Mouse (Mus musculus): ENCODE measurements around the gene Sacm1l. TPM values are rescaled to one million over a fixed set of nuclear protein-coding genes. Genes with fewer than 3 reads are reported as not detected.

Gene Sacm1l
- polyA plus RNA-seq, 1 experiment from 2014 or later = 52.7 TPM

GRCm38 (mm10) chr9:123491917-123492585 lies 37.5 kb upstream of the Sacm1l start:
- H3K4me3 ChIP-seq = no peak overlapping the region
- H3K9ac ChIP-seq = no peak overlapping the region
- H3K27ac ChIP-seq = peak overlapping the region; percentile 69; the same call in 1 of the 2 replicates
- ATAC-seq (ENCODE audit: low FRiP score, low read depth) = peak; percentile 62
- peak overlapping the region; percentile 12 for H3K4me2 ChIP-seq (replicated peaks)
- H3K4me1 ChIP-seq = peaks cover 65% of the 10 kb centered on the region
- no peaks in the 10 kb centered on the region for H3K27me3 ChIP-seq
- H3K36me3 ChIP-seq = peaks cover 2% of the 10 kb centered on the region; the same call in 1 of the 2 replicates
- no peaks in the 10 kb centered on the region for H3K9me3 ChIP-seq
- 58% methylated on average over 9 of the region's 9 CpGs for WGBS

- Histone ChIP-seq H3K27ac (no peak overlapping the region), H3K4me3 (peak overlapping the region; percentile 17), H3K36me3 (peaks cover 17% of the 10 kb centered on the region), H3K4me1 (peaks cover 33% of the 10 kb centered on the region), H3K9ac (no peak overlapping the region; the same call in 1 of the 2 replicates), H3K4me2 (replicated peaks) (peak overlapping the region; percentile 51), H3K27me3 (no peaks in the 10 kb centered on the region), H3K9me3 (no peaks in the 10 kb centered on the region)
- 3% methylated on average over 13 of the region's 13 CpGs for WGBS
- no peak for ATAC-seq (ENCODE audit: low FRiP score, low read depth)
Observed at GRCm38 (mm10) chr9:123496665-123497064, 32.9 kb upstream of the Sacm1l start.

DNA sequence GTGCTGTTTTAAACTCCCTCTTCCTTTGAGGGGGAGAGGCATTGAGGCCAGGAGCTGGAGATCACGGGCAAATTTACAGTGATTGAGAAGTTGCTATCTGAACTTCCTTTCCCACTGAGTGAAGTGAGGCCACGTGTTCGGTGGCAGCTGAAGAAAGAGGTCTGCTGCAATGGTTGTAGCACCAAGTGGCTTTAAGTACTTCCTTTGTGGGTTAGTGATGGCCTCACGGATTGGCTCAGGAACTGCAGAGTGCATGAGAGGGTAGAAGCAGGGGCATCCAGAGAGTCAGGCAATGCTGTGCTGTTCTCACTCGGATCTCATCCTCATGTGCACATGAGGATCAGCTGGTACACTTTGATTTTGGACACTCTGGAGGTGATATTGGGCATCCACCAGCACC lies 31.7 kb upstream of the Sacm1l start:
- Histone ChIP-seq H3K27me3 (no peaks in the 10 kb centered on the region), H3K36me3 (peaks cover 28% of the 10 kb centered on the region), H3K4me2 (replicated peaks) (no peak overlapping the region), H3K9me3 (no peaks in the 10 kb centered on the region), H3K9ac (no peak overlapping the region), H3K4me1 (peaks cover 22% of the 10 kb centered on the region), H3K4me3 (no peak overlapping the region), H3K27ac (no peak overlapping the region)
- WGBS = 87% methylated on average over 5 of the region's 5 CpGs
- ATAC-seq (ENCODE audit: low FRiP score, low read depth) = no peak

GRCm38 (mm10) chr9:123500480-123500879 lies 29.1 kb upstream of the Sacm1l start:
- H3K4me3 ChIP-seq = no peak overlapping the region
- H3K9ac ChIP-seq = no peak overlapping the region
- H3K36me3 ChIP-seq = peaks cover 41% of the 10 kb centered on the region
- no peak overlapping the region for H3K27ac ChIP-seq
- 91% methylated on average over 4 of the region's 4 CpGs for WGBS
- no peak overlapping the region for H3K4me2 ChIP-seq (replicated peaks)
- no peaks in the 10 kb centered on the region for H3K27me3 ChIP-seq
- ATAC-seq (ENCODE audit: low FRiP score, low read depth) = no peak
- peaks cover 24% of the 10 kb centered on the region for H3K4me1 ChIP-seq
- H3K9me3 ChIP-seq = no peaks in the 10 kb centered on the region

- Histone ChIP-seq H3K9me3 (no peaks in the 10 kb centered on the region), H3K4me2 (replicated peaks) (no peak overlapping the region), H3K27me3 (no peaks in the 10 kb centered on the region), H3K27ac (no peak overlapping the region), H3K36me3 (peaks cover 41% of the 10 kb centered on the region), H3K4me3 (no peak overlapping the region), H3K9ac (no peak overlapping the region), H3K4me1 (peaks cover 6% of the 10 kb centered on the region)
- 83% methylated on average over 5 of the region's 5 CpGs for WGBS
- no peak for ATAC-seq (ENCODE audit: low FRiP score, low read depth)
Observed at GRCm38 (mm10) chr9:123503171-123503834, 26.3 kb upstream of the Sacm1l start.

DNA sequence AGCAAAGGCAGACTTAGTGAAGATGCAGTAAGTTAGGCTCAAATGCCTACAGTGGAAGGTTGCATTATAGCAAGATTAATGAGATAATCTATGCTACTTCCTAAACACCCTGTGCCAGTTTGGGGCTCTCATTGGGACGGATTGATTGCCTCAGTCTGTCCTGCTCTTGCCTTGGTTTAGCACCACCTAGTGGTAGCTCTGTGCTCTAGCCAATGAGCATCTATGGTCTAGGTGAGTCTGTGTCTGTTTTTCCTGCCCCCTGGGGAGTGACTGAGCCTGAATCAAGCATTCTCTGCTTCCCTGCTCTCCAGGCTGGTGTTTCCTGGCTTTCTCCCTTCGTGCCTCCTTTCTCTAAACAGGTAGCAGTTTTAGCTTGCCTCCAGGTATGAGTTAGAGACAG lies 25.2 kb upstream of the Sacm1l start:
- no peaks in the 10 kb centered on the region for H3K9me3 ChIP-seq
- ATAC-seq (ENCODE audit: low FRiP score, low read depth) = no peak
- WGBS = 9% methylated on average over 2 of the region's 2 CpGs
- H3K36me3 ChIP-seq = peaks cover 41% of the 10 kb centered on the region
- no peak overlapping the region for H3K4me3 ChIP-seq
- no peaks in the 10 kb centered on the region for H3K27me3 ChIP-seq
- no peak overlapping the region for H3K4me2 ChIP-seq (replicated peaks)
- no peak overlapping the region for H3K27ac ChIP-seq
- peaks cover 6% of the 10 kb centered on the region for H3K4me1 ChIP-seq
- H3K9ac ChIP-seq = no peak overlapping the region

- WGBS = 70% methylated on average over 1 of the region's 1 CpGs
- Histone ChIP-seq H3K4me3 (no peak overlapping the region), H3K36me3 (peaks cover 41% of the 10 kb centered on the region), H3K27ac (no peak overlapping the region), H3K9me3 (no peaks in the 10 kb centered on the region), H3K4me2 (replicated peaks) (no peak overlapping the region), H3K4me1 (peaks cover 10% of the 10 kb centered on the region), H3K27me3 (no peaks in the 10 kb centered on the region), H3K9ac (no peak overlapping the region)
- no peak for ATAC-seq (ENCODE audit: low FRiP score, low read depth)
Observed at GRCm38 (mm10) chr9:123505598-123505997, 24.0 kb upstream of the Sacm1l start.

GRCm38 (mm10) chr9:123506270-123507146 lies 23.1 kb upstream of the Sacm1l start:
- Histone ChIP-seq H3K4me2 (replicated peaks) (no peak overlapping the region), H3K4me3 (no peak overlapping the region), H3K27me3 (no peaks in the 10 kb centered on the region), H3K27ac (no peak overlapping the region), H3K4me1 (peaks cover 10% of the 10 kb centered on the region), H3K9ac (no peak overlapping the region), H3K9me3 (no peaks in the 10 kb centered on the region), H3K36me3 (peaks cover 41% of the 10 kb centered on the region)
- ATAC-seq (ENCODE audit: low FRiP score, low read depth) = no peak
- 64% methylated on average over 4 of the region's 4 CpGs for WGBS

DNA sequence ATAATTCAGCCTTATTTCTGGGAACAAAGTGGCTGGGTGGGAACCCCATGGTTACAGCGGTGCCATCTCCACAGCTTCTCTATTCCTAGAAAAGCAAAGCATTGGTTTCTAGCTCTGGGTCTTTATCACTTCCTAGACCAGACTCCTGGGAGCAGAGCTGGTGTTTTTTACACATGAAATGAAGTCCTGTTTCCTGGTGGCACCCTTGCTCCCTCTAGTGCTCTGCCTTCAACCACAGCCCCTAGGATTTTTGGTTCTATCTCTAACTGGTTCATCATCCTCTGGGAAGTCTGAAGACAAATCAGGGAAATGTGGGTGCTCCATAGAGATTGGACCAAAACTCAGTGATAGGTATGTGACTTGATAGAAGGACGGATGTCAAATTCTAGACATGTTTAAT lies 22.2 kb upstream of the Sacm1l start:
- no peak for ATAC-seq (ENCODE audit: low FRiP score, low read depth)
- peaks cover 43% of the 10 kb centered on the region for H3K36me3 ChIP-seq
- H3K27ac ChIP-seq = no peak overlapping the region
- H3K4me1 ChIP-seq = peaks cover 10% of the 10 kb centered on the region
- no peak overlapping the region for H3K9ac ChIP-seq
- 91% methylated on average over 2 of the region's 2 CpGs for WGBS
- no peaks in the 10 kb centered on the region for H3K9me3 ChIP-seq
- no peaks in the 10 kb centered on the region for H3K27me3 ChIP-seq
- H3K4me2 ChIP-seq (replicated peaks) = no peak overlapping the region
- H3K4me3 ChIP-seq = no peak overlapping the region

- Histone ChIP-seq H3K9me3 (no peaks in the 10 kb centered on the region), H3K27ac (no peak overlapping the region), H3K36me3 (peaks cover 41% of the 10 kb centered on the region), H3K27me3 (no peaks in the 10 kb centered on the region), H3K9ac (no peak overlapping the region), H3K4me2 (replicated peaks) (no peak overlapping the region), H3K4me1 (peaks cover 10% of the 10 kb centered on the region), H3K4me3 (no peak overlapping the region)
- 87% methylated on average over 2 of the region's 2 CpGs for WGBS
- ATAC-seq (ENCODE audit: low FRiP score, low read depth) = no peak
Observed at GRCm38 (mm10) chr9:123508986-123509385, 20.6 kb upstream of the Sacm1l start.

- Histone ChIP-seq H3K9me3 (no peaks in the 10 kb centered on the region), H3K4me2 (replicated peaks) (no peak overlapping the region), H3K9ac (no peak overlapping the region), H3K4me3 (no peak overlapping the region), H3K27me3 (no peaks in the 10 kb centered on the region), H3K4me1 (0 out of 2 replicates have a peak, but pooled peaks cover 4% of the 10 kb centered on the region), H3K36me3 (peaks cover 41% of the 10 kb centered on the region), H3K27ac (no peak overlapping the region)
- no peak for ATAC-seq (ENCODE audit: low FRiP score, low read depth)
- 75% methylated on average over 8 of the region's 8 CpGs for WGBS
Observed at GRCm38 (mm10) chr9:123509638-123510604, 19.6 kb upstream of the Sacm1l start.

All from limb, embryonic 13.5 days (tissue).